Mouse (Mus musculus) intestine, embryonic 14.5 days (tissue): ENCODE measurements around the gene Dcn. TPM values are rescaled to one million over a fixed set of nuclear protein-coding genes. Genes with fewer than 3 reads are reported as not detected.
A peak's percentile ranks its signal among the peaks of the same experiment; 100 is the strongest.

Source experiments
- ATAC-seq: fragments of 200-750 bp; cut with Nextera tagmentation; replicated peaks from 2 replicates; pipeline ENCODE4 v1.8.0; 2017; ENCODE audit warnings: low read depth, moderate number of reproducible peaks, moderate TSS enrichment, moderate library complexity; ENCODE audit not compliant: low FRiP score, low TSS enrichment
- DNase-seq: peaks from one replicate; pipeline ENCODE4 v3.0.0-alpha.2; 2018; ENCODE audit warnings: low spot score
- H3K27ac ChIP-seq: fragments of 300-500 bp; sonication (generic); 2 replicates; pipeline ENCODE4 v1.5.1; 2014; ENCODE audit warnings: low read depth, mild to moderate bottlenecking, control low read depth
- H3K27me3 ChIP-seq: fragments of 300-500 bp; sonication (generic); replicated peaks from 2 replicates; pipeline ENCODE4 v1.6.1; 2014; ENCODE audit warnings: low read length, control low read depth; ENCODE audit not compliant: control insufficient read depth, insufficient read depth
- H3K36me3 ChIP-seq: fragments of 300-500 bp; sonication (generic); 2 replicates; pipeline ENCODE4 v1.6.1; 2014; ENCODE audit warnings: low read length, control low read depth; ENCODE audit not compliant: control insufficient read depth, insufficient read depth
- H3K4me1 ChIP-seq: fragments of 300-500 bp; sonication (generic); replicated peaks from 2 replicates; pipeline ENCODE4 v1.6.1; 2014; ENCODE audit warnings: low read length, control low read depth, mixed read lengths; ENCODE audit not compliant: control insufficient read depth, insufficient read depth
- H3K4me2 ChIP-seq: fragments of 300-500 bp; sonication (generic); 2 replicates; pipeline ENCODE4 v1.6.1; 2014; ENCODE audit warnings: low read length
- H3K4me3 ChIP-seq: fragments of 300-500 bp; sonication (generic); 2 replicates; pipeline ENCODE4 v1.5.1; 2014; ENCODE audit warnings: low read depth, low read length, control low read depth, mixed read lengths
- H3K9ac ChIP-seq: fragments of 300-500 bp; sonication (generic); 2 replicates; pipeline ENCODE4 v1.6.1; 2014; ENCODE audit warnings: mild to moderate bottlenecking, low read length
- H3K9me3 ChIP-seq: fragments of 300-500 bp; sonication (generic); 2 replicates; pipeline ENCODE4 v1.6.1; 2016; ENCODE audit warnings: low read length, control low read depth; ENCODE audit not compliant: control insufficient read depth
- WGBS: fragments of 180-500 bp; shearing (Covaris S2); extraction: QIAGEN DNeasy Blood & Tissue Kit; methylation state at CpG from one replicate; pipeline ENCODE4 v1.1.7; 2014; 5-methylcytosine and 5-hydroxymethylcytosine counted together
- polyA plus RNA-seq: library from polyadenylated mRNA; unstranded; fragments of >200 nt; fragmentation: Nextera tagmentation; extraction: Ambion mirVana; gene quantifications from 2 replicates; pipeline ENCODE4 v1.2.1, GENCODE M21; 2014

Gene Dcn
- polyA plus RNA-seq, 1 experiment from 2014 or later: 329 TPM

GRCm38 (mm10) chr10:97469411-97470140 lies 9.8 kb upstream of the Dcn start:
- 31% methylated on average over 3 of the region's 3 CpGs for whole genome bisulfite sequencing
- DNase-seq (no peak), ATAC-seq (no peak)
- Histone ChIP-seq H3K27me3 (no peaks in the 10 kb centered on the region), H3K4me2 (no peak overlapping the region), H3K27ac (peak overlapping the region; percentile 66; the same call in 1 of the 2 replicates), H3K9me3 (no peaks in the 10 kb centered on the region), H3K36me3 (no peaks in the 10 kb centered on the region), H3K4me3 (no peak overlapping the region), H3K9ac (no peak overlapping the region), H3K4me1 (peaks cover 7% of the 10 kb centered on the region; the same call in 1 of the 2 replicates)

DNA sequence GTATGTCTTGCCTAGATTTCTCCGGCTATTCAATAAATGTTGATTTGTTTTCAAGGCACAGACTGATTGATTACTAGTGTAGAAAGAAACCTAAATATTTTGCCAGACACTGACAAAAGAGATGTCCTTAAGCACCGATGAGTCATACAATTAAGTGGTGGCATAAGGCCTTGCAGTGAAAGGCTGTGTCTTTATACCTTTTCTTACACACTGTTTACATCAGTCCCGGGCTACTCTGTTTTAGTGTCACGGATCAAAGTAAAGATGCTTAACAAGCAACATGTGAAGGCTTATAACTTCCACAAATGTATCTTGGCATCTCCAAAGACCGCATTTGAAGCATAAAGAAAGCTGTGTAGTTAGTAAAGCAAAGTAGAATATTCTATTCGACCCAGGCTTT lies 3.9 kb upstream of the Dcn start:
- no peak for ATAC-seq
- H3K9me3 ChIP-seq: no peaks in the 10 kb centered on the region
- H3K27ac ChIP-seq: no peak overlapping the region
- H3K36me3 ChIP-seq: no peaks in the 10 kb centered on the region
- no peak overlapping the region for H3K9ac ChIP-seq
- DNase-seq: no peak
- no peaks in the 10 kb centered on the region for H3K27me3 ChIP-seq
- peaks cover 14% of the 10 kb centered on the region for H3K4me1 ChIP-seq
- no peak overlapping the region for H3K4me2 ChIP-seq
- WGBS: 29% methylated on average over 6 of the region's 6 CpGs
- no peak overlapping the region for H3K4me3 ChIP-seq

DNA sequence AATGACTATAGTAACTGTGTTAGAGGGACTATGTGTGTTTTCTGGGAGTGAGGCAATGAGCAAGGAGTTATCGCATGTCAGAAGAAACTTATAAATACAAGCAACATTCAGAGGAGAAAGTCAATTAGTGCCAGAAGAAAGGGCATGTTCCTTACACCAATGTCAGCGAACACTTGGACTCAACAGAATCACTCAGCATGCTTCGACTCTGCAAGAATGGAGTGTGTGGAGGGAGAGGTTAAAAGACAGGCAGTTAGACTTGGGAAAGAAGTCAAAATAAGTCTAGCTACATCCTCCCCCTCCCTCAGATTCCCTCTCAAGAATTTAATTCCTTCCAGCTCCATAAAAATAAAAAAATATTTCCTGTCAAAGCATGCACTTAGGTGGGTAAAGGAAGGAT lies 1.1 kb upstream of the Dcn start:
- Histone ChIP-seq H3K9ac (no peak overlapping the region), H3K9me3 (no peaks in the 10 kb centered on the region), H3K4me2 (no peak overlapping the region), H3K27ac (peak overlapping the region; percentile 24; the same call in 1 of the 2 replicates), H3K4me3 (no peak overlapping the region), H3K4me1 (peaks cover 14% of the 10 kb centered on the region), H3K36me3 (no peaks in the 10 kb centered on the region), H3K27me3 (no peaks in the 10 kb centered on the region)
- ATAC-seq (no peak), DNase-seq (no peak)
- 62% methylated on average over 3 of the region's 3 CpGs for WGBS

- H3K4me2 ChIP-seq: peak overlapping the region; percentile 41; the same call in 1 of the 2 replicates
- no peaks in the 10 kb centered on the region for H3K36me3 ChIP-seq
- H3K9me3 ChIP-seq: no peaks in the 10 kb centered on the region
- no peak overlapping the region for H3K27ac ChIP-seq
- WGBS: 90% methylated on average over 5 of the region's 5 CpGs
- H3K4me1 ChIP-seq: peaks cover 6% of the 10 kb centered on the region
- no peaks in the 10 kb centered on the region for H3K27me3 ChIP-seq
- no peak for DNase-seq
- ATAC-seq: no peak
- H3K4me3 ChIP-seq: no peak overlapping the region
- H3K9ac ChIP-seq: no peak overlapping the region
Observed at GRCm38 (mm10) chr10:97482150-97482549, 2.7 kb downstream of the Dcn start.

GRCm38 (mm10) chr10:97484049-97484448 lies 4.6 kb downstream of the Dcn start:
- Histone ChIP-seq H3K27ac (no peak overlapping the region), H3K4me3 (no peak overlapping the region), H3K36me3 (no peaks in the 10 kb centered on the region), H3K4me2 (no peak overlapping the region), H3K27me3 (no peaks in the 10 kb centered on the region), H3K9ac (no peak overlapping the region), H3K4me1 (no peaks in the 10 kb centered on the region), H3K9me3 (no peaks in the 10 kb centered on the region)
- ATAC-seq (no peak), DNase-seq (no peak)
- WGBS: 43% methylated on average over 2 of the region's 2 CpGs

GRCm38 (mm10) chr10:97485151-97485550 lies 5.7 kb downstream of the Dcn start:
- no peaks in the 10 kb centered on the region for H3K36me3 ChIP-seq
- H3K4me2 ChIP-seq: no peak overlapping the region
- DNase-seq (no peak), ATAC-seq (no peak)
- no peak overlapping the region for H3K27ac ChIP-seq
- no peak overlapping the region for H3K9ac ChIP-seq
- WGBS: 40% methylated on average over 2 of the region's 2 CpGs
- H3K4me1 ChIP-seq: no peaks in the 10 kb centered on the region
- no peaks in the 10 kb centered on the region for H3K9me3 ChIP-seq
- H3K27me3 ChIP-seq: no peaks in the 10 kb centered on the region
- H3K4me3 ChIP-seq: no peak overlapping the region

DNA sequence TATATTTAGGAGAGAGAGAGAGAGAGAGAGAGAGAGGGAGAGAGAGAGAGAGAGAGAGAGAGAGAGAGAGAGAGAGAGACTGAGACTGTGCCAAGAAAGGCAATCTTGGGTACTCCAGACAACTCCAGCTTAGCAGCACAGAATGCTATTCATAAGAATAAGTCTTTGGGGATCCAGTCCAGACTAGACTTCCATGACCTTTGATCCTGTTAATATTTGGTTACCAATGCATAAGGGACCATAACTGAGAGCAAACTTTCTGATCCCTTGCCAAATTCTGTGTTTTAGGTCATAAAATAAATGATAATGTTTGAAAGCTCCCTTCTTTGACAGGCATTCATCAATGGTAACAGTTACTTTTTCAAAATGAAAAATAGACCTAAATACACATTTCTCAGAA lies 6.7 kb downstream of the Dcn start:
- Histone ChIP-seq H3K4me3 (no peak overlapping the region), H3K27me3 (no peaks in the 10 kb centered on the region)

GRCm38 (mm10) chr10:97487269-97487989 lies 8.0 kb downstream of the Dcn start:
- ATAC-seq: no peak
- no peaks in the 10 kb centered on the region for H3K4me1 ChIP-seq
- H3K4me2 ChIP-seq: no peak overlapping the region
- H3K4me3 ChIP-seq: no peak overlapping the region
- H3K27ac ChIP-seq: no peak overlapping the region
- 69% methylated on average over 6 of the region's 6 CpGs for WGBS
- H3K36me3 ChIP-seq: 0 out of 2 replicates have a peak, but pooled peaks cover 3% of the 10 kb centered on the region
- DNase-seq: no peak
- no peak overlapping the region for H3K9ac ChIP-seq
- no peaks in the 10 kb centered on the region for H3K9me3 ChIP-seq
- H3K27me3 ChIP-seq: no peaks in the 10 kb centered on the region

More for the DNA sequence above, 6.7 kb downstream of the Dcn start:
- DNase-seq (no peak), ATAC-seq (no peak)
- H3K4me1 ChIP-seq: no peaks in the 10 kb centered on the region
- H3K27ac ChIP-seq: no peak overlapping the region
- H3K36me3 ChIP-seq: 0 out of 2 replicates have a peak, but pooled peaks cover 3% of the 10 kb centered on the region
- H3K9ac ChIP-seq: no peak overlapping the region
- H3K9me3 ChIP-seq: no peaks in the 10 kb centered on the region
- no peak overlapping the region for H3K4me2 ChIP-seq
